Mouse (Mus musculus) spleen, adult 2 months (tissue): Measurements from ENCODE around the gene Resp18. TPM values are rescaled to one million over a fixed set of nuclear protein-coding genes. Genes with fewer than 3 reads are reported as not detected.
A peak's percentile ranks its signal among the peaks of the same experiment; 100 is the strongest.

Source experiments
- DNase-seq, 2 experiments: peaks; one replicate each; pipeline versions ENCODE4 v3.0.0 to v3.0.0-alpha.2; 2012 to 2021; ENCODE audit warnings: low spot score in 2 of 2, low read depth in 1 of 2
- H3K27ac ChIP-seq: fragments of 200-500 bp; 2 replicates; pipeline ENCODE4 v1.5.1; 2012; ENCODE audit warnings: low read length, inconsistent platforms; ENCODE audit not compliant: insufficient read depth
- H3K27me3 ChIP-seq: fragments of 200-500 bp; 2 replicates; pipeline ENCODE4 v1.6.1; 2012; ENCODE audit warnings: mild to moderate bottlenecking, moderate library complexity, low read length, inconsistent platforms; ENCODE audit not compliant: control insufficient read depth, insufficient read depth
- H3K36me3 ChIP-seq: fragments of 200-500 bp; 2 replicates; pipeline ENCODE4 v1.6.1; 2012; ENCODE audit warnings: mild to moderate bottlenecking, low read length, inconsistent platforms; ENCODE audit not compliant: control insufficient read depth, insufficient read depth
- H3K4me1 ChIP-seq: fragments of 200-500 bp; 2 replicates; pipeline ENCODE4 v1.6.1; 2011; ENCODE audit warnings: inconsistent platforms; ENCODE audit not compliant: control insufficient read depth, insufficient read depth, insufficient read length
- H3K4me3 ChIP-seq: fragments of 200-500 bp; 2 replicates; pipeline ENCODE4 v1.5.1; 2011; ENCODE audit warnings: mild to moderate bottlenecking, inconsistent platforms; ENCODE audit not compliant: insufficient read depth, insufficient read length; ENCODE audit errors: extremely low read depth
- CTCF ChIP-seq: fragments of 200-500 bp; IDR thresholded peaks from 2 replicates; pipeline ENCODE4 v1.5.1; 2011; ENCODE audit warnings: mild to moderate bottlenecking, inconsistent platforms; ENCODE audit not compliant: insufficient read depth, insufficient read length, insufficient replicate concordance; ENCODE audit errors: extremely low read depth
- POLR2A ChIP-seq: fragments of 200-500 bp; IDR thresholded peaks from 2 replicates; pipeline ENCODE4 v1.6.1; 2011; ENCODE audit warnings: low read depth, low read length, inconsistent platforms
- WGBS: fragments of 180-500 bp; shearing (Covaris S2); methylation state at CpG from one replicate; pipeline ENCODE4 v1.1.7; 2018; 5-methylcytosine and 5-hydroxymethylcytosine counted together
- polyA plus RNA-seq: library from polyadenylated mRNA; depleted of rRNA; stranded (reverse); fragments of >200 nt; gene quantifications from 2 replicates; pipeline ENCODE4 v1.2.3, GENCODE M21; 2012

The Resp18 gene
- polyA plus RNA-seq, 1 experiment, result not detected

DNA sequence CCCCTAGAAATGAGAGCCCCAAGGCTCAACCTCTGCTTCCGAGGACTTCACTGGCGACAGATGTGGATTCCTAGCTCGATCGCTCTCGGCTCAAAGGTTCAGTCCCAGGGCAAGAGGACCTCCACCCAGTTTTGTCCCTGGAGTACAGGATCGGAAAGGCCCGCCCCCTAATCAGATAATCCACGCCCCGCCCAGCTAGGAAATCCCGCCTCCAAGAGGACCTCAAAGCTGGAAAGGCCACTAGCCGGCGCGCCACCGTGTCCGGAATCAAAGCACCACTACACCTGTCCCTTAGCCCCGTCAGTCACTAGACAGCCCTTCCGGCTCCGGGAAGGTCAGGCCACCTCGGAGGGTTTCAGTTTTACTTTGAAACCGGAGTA is 38.6 kb upstream of the Resp18 start:
- H3K4me1 ChIP-seq, result peaks cover 8% of the 10 kb centered on the region; the same call in 1 of the 2 replicates

GRCm38 (mm10) chr1:75315456-75316365 is 37.5 kb upstream of the Resp18 start:
- no peak for DNase-seq
- peaks cover 8% of the 10 kb centered on the region; the same call in 1 of the 2 replicates for H3K4me1 ChIP-seq
- no peaks in the 10 kb centered on the region for H3K27me3 ChIP-seq
- H3K4me3 ChIP-seq, result peak overlapping the region; percentile 68; the same call in 1 of the 2 replicates
- peaks cover 20% of the 10 kb centered on the region for H3K36me3 ChIP-seq
- TF ChIP-seq CTCF (no peak), POLR2A (no peak)
- H3K27ac ChIP-seq, result no peak overlapping the region
- 92% methylated on average over 29 of the region's 29 CpGs for WGBS

More for the DNA sequence above, 38.6 kb upstream of the Resp18 start:
- no peak for TF ChIP-seq POLR2A
- no peak for TF ChIP-seq CTCF
- DNase-seq, result peak in 1 of 2 experiments; percentile 68
- under 1% methylated on average over 20 of the region's 20 CpGs for WGBS
- Histone ChIP-seq H3K27me3 (0 out of 2 replicates have a peak, but pooled peaks cover 1% of the 10 kb centered on the region), H3K36me3 (peaks cover 9% of the 10 kb centered on the region), H3K27ac (peak overlapping the region; percentile 86), H3K4me3 (peak overlapping the region; percentile 68)

GRCm38 (mm10) chr1:75315011-75315410 is 36.8 kb upstream of the Resp18 start:
- TF ChIP-seq CTCF (no peak), POLR2A (no peak)
- WGBS, result 89% methylated on average over 6 of the region's 6 CpGs
- peaks cover 8% of the 10 kb centered on the region; the same call in 1 of the 2 replicates for H3K4me1 ChIP-seq
- DNase-seq, result no peak
- H3K4me3 ChIP-seq, result no peak overlapping the region
- H3K27ac ChIP-seq, result no peak overlapping the region
- no peaks in the 10 kb centered on the region for H3K27me3 ChIP-seq
- H3K36me3 ChIP-seq, result peaks cover 22% of the 10 kb centered on the region

- peaks cover 36% of the 10 kb centered on the region for H3K36me3 ChIP-seq
- no peaks in the 10 kb centered on the region for H3K27me3 ChIP-seq
- no peak overlapping the region for H3K4me3 ChIP-seq
- no peak for DNase-seq
- no peak overlapping the region for H3K27ac ChIP-seq
- peaks cover 6% of the 10 kb centered on the region; the same call in 1 of the 2 replicates for H3K4me1 ChIP-seq
- TF ChIP-seq CTCF (no peak), POLR2A (no peak)
- 98% methylated on average over 6 of the region's 6 CpGs for WGBS
These were observed 33.5 kb upstream of the Resp18 start for GRCm38 (mm10) chr1:75311694-75312093.

GRCm38 (mm10) chr1:75304662-75305061 is 26.4 kb upstream of the Resp18 start:
- H3K4me1 ChIP-seq, result no peaks in the 10 kb centered on the region
- peaks cover 14% of the 10 kb centered on the region; the same call in 1 of the 2 replicates for H3K36me3 ChIP-seq
- H3K4me3 ChIP-seq, result no peak overlapping the region
- 82% methylated on average over 2 of the region's 2 CpGs for WGBS
- H3K27ac ChIP-seq, result no peak overlapping the region
- no peak for TF ChIP-seq CTCF
- no peak for TF ChIP-seq POLR2A
- no peaks in the 10 kb centered on the region for H3K27me3 ChIP-seq
- no peak for DNase-seq

GRCm38 (mm10) chr1:75294294-75294693 is 16.1 kb upstream of the Resp18 start:
- Histone ChIP-seq H3K36me3 (no peaks in the 10 kb centered on the region), H3K27me3 (no peaks in the 10 kb centered on the region), H3K4me3 (no peak overlapping the region), H3K4me1 (no peaks in the 10 kb centered on the region), H3K27ac (no peak overlapping the region)
- no peak for TF ChIP-seq CTCF
- TF ChIP-seq POLR2A, result no peak
- 72% methylated on average over 5 of the region's 5 CpGs for WGBS
- DNase-seq, result no peak

DNA sequence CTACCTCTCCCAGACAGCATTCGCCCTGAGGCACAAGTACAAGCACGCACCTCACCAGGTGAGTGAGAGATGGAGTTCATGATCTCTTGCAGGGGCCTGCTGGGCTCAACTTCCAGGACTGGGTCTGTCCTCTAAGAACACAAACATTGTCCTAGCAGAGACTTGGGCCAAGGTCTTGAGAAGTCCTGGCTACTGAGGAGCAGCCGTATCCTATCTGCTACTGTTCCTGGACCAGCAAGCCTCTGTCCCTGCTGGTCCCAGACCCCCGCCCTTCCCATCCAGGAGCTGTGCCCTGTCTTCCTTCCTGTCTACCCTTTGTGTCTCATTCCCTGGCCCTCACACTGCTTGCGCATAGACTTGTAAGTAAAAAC is 15.1 kb upstream of the Resp18 start:
- TF ChIP-seq CTCF (no peak), POLR2A (no peak)
- Histone ChIP-seq H3K27me3 (no peaks in the 10 kb centered on the region), H3K4me3 (no peak overlapping the region), H3K36me3 (no peaks in the 10 kb centered on the region), H3K27ac (peak overlapping the region; percentile 9; the same call in 1 of the 2 replicates), H3K4me1 (no peaks in the 10 kb centered on the region)
- no peak for DNase-seq
- WGBS, result 82% methylated on average over 5 of the region's 5 CpGs
